Mouse (Mus musculus): ENCODE measurements around the gene Arfgef2.

Gene Arfgef2

DNA sequence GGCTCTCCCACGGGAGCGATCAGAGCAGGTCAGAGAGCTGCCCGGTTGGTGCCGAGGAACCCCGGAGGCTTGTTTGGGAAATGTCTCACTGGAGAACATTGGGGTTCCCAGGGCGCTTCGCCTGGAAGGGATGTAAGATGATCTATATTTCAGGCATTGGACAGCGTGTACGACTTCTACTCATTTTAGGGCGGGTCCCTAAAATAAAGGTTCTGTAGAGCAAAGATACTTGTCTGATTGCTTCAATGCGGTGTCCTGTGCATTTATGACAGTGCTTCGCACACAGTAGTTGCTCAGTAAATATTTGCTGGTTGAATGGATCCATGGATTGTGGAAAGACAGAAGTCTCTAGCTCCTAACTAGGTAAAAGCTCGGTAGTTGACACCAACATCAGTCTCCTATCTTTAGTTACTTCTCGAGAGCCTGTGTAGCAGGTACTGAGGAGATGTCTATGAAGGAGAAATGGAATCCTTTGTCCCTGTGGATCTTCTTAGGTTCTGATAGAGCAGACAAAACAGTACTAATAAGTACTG is 851 bp downstream of the Arfgef2 start:
- DNase-seq (ENCODE audit: low spot score in 2 of 2): no peak

DNA sequence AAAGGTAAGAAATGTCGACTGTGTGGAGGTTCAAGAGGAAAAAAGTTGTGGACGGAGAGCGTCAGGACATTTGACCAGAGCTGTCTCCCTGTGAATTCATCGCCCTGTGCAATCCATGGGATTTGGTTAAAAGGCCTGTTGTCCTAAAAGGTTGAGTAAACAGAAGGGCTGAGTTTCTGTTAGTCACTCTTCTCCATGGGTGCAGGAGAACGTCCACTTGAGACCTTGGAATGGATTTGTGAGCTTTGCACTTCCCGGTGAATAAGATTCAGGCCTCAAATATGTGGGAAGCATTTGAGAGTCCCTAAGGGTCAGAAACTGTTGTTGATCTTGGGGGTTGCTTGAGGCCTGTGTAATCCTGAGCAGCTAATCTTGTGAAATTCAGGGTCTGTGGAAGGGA is 1.4 kb downstream of the Arfgef2 start:
- DNase-seq (ENCODE audit: low spot score in 2 of 2): no peak

DNA sequence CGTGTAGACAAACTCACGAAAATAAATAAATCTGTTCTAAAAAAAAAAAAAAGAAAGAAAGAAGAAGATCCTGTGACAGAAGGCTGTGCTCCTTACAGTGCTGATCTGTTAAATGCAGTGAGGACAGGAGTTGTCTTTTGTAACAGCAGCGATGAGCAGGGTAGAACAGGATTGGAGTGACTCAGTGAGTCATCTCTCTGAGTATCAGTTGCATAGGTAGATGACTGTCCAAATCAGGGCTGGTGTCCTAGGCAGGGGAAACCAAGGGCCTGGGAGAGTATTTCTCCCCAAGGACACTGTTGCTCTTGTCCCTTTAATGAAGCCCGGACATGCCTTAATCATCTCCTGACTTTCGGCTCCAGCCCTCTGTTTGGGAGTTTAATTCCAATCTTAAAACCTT is 4.1 kb downstream of the Arfgef2 start:
- no peak for DNase-seq (ENCODE audit: low spot score in 2 of 2)

DNA sequence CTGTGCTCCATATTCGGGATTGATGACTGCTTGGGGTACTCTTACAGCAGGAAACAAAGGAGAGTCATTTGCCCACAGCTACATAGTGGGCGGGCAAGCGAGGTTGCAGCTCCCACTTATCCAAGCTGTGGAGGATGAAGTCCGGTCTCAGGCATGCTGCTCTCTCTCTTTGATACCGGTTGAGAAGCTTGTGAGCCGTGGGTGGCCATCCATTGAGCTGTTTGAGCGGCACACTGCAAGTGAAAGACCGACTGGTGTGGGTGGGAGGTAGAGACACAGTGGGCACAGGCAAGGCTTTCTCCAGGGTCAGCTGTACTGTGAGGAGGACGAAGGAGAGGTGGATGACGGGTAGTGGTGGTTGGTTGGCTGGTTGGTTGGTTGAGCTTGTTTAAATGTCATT is 5.4 kb downstream of the Arfgef2 start:
- DNase-seq (ENCODE audit: low spot score in 2 of 2): no peak

DNA sequence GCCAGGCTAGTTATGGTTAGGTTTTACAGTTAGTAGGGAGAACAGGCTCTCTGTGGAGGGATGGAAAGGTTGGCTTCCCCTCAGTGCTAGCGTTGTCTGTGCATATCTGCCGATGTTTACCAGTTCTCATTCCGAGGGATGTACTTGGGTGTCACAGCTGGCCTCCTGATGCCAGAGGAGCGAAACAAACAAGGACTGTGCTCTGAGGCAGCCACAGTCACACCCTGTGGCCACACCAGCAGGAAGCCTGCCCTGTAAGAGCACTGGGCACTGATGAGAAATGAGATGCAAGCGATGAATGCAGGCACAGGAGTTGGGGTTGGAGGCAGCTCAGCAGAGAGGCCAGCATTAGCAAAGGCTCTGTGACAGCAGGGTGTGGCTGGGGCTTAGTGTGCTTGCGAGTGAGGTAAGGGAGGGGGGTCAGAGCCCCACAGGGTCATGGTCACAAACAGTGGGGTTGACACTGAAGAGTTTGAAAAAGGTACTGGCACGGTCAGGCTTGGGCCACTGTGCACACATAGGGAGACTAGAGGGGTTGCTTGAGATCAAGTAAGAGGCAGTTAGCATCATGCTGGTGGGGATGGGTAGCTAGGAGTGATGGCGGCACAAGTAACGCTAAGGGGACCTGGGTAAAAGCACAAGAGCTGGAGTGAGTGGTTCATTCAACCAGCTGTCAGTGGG is 13.2 kb downstream of the Arfgef2 start:
- no peak for DNase-seq (ENCODE audit: low spot score in 2 of 2)

DNA sequence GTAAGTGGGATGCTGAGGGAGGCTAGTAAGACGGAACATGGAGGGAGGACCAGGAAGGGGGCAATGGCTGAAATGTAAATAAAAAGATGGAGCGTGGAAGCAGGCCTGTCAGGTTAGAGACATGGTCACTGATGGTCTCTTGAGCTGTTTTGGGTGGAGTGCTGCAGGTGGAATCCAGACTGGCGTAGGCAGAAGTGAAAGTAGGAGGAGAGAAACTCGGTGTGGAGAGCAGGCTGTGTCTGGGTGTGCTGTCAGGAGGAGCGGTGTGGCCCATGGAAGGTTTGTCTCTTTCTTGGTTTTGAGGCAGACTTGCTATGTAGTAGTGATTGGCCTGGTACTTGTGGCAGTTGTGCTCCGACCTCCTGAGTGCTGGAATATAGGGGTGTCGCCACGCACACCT is 14.5 kb downstream of the Arfgef2 start:
- DNase-seq (ENCODE audit: low spot score in 2 of 2): no peak

DNA sequence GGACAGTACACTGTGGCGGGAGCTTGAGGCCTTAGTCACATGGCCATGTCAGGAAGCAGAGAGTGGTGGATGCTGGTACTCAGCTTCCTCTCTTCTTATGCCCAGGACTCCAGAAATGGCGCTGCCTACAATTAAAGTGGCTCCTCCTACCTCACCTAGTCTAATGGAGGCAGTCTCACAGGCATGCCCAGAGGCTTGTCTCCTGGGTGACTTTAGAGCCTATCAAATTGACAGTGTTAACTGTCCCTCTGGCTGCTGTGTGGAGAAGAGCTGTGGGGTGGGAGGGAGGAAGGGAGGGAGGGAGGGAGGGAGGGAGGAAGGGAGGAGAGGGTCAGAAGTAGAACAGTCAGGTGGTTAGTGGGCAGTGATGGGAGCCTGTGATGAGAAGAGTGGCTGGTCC is 15.5 kb downstream of the Arfgef2 start:
- DNase-seq (ENCODE audit: low spot score in 2 of 2): no peak

DNA sequence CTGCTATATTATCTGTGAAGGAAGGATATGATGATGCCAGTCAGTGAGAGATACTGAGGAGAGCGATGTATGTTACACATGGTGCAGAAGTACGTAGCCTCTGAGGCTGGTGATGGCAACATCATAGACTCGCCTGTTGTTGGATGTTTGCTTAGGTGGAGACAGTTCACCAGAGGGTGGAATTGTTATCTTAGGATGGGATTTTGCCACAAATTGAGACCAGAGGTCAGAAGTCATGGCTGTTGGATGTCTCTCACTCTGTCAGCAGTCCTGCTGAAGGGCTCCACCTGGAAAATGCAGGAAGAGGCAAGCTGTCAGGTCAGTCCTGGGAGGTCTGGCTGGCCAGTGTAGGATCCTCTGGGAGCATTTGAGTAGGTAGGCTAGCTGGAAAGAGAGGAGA is 16.0 kb downstream of the Arfgef2 start:
- DNase-seq (ENCODE audit: low spot score in 2 of 2): no peak

DNA sequence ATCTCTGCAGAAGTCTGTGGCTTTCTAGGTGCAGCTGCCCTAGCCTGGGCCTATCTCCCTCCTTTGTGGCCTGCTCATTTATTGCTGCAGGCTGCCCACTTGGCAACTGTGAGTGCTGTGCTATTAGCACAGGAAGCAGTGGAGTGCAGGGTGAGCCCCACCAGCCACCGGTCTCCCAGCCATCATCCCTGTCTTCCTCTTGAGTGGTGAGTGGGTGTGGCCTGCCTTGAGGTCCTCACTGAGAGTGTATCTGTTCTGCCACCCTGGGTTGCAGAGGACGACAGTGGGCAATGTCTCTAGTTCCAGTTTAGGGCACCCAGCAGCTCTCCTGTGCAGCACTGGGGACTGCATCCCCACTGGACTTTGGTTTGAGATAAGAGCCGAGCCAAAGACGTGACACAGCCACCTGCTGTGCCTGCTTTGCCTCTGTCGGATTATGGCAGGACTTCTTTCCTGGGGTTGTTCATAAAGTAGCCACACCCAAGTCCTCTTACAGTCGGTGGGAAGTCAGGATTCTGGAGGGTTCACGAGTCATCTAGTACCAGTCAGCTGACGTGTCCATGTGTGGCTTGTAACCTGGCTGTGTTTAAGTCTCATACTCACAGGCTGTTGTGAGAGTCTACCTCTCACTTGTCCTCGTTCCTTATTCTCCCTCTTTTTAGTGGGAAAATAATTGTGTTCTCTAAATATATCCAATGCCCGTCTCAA is 16.9 kb downstream of the Arfgef2 start:
- no peak for DNase-seq (ENCODE audit: low spot score in 2 of 2)

DNA sequence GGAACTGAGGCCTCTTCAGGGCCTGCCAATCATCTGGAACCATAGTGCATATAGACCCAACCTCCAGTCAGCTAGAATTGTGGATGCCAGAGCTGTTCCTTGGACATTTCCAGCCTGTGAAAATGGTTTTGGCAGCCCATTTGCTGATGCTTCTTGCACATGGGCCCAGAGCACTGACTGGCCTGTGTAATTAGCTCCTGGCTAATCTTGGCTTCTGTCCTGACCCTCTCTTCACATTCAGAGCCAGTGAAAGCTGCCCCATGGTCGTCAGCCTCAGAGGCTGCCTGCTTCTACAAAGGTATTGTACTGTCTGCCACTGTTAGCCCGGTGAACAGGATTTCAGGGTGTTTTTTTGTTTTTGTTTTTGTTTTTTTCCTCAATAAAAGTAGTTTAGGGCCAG is 17.5 kb downstream of the Arfgef2 start:
- no peak for DNase-seq (ENCODE audit: low spot score in 2 of 2)

DNA sequence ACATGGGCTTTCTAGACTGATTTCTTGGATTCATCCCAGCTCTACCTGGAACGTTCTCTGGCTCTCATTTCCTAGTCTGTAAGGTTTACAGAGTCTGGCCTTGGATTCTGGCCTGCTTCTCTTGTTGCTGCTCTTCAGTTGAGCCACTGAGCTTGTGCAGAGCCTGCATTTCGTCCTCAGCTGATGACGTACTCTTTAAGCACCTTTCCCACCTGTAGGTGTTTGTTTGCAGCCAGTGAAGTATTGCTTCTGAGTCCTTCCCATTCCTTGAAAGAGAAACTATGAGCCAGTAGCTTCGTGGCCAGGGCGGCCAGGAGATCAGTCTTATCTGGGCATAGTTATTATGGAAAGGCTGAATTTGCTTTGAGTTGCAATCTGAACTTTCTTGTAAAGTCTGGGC is 19.0 kb downstream of the Arfgef2 start:
- DNase-seq (ENCODE audit: low spot score in 2 of 2): no peak

DNA sequence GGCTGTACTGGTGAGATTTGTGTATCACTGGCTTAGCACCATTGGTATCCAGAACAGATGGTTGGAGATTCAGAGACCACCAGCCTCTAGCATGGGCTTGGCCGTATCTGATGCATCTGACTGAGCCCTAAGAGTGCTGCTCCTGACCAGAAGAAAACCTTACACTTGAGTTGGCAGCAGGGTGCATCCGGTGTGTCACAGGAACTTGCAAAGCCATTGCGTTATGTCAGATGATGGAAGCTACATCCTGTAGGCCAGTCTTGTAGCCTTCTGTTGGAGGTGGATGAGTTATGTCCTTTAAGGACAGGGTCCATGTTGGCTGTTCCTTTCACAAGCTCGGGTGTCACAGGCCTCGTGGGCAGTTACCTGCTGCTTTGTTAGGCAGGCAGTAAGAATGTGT is 19.6 kb downstream of the Arfgef2 start:
- DNase-seq (ENCODE audit: low spot score in 2 of 2): no peak

DNA sequence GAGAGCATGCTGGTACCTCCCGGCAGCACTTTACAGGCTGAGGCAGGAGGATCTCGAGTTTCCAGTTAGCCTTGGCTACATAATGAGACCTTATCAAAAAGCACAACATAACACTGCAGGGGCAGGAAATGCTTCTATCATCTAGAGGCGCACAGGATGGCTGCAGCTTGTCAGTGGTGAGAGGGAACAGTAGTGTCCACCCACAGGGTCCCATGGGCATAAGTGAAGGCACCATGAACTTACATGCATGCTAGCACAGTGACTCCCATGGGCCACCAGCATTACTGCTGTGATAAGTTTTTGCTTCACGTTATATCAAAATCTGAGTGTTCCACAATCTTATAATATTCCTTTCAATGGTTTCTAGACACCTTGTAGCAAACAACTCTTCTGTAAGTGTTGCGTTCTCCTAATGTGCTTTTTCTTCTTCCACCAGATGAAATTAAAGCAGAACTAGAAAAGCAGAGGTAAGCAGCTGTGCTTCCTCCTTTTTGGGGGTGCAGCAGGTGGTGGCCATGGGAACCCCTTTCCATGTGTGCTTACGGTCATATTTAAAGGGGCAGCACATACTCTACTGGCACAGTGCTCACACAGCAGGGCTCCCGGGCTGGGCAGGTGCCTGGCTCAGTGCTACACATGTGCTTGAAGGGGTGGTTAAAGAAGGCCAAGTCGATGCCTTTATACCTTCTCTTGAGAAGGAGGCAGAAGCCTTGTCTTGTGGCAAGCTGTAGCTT is 21.3 kb downstream of the Arfgef2 start:
- DNase-seq (ENCODE audit: low spot score in 2 of 2): no peak

DNA sequence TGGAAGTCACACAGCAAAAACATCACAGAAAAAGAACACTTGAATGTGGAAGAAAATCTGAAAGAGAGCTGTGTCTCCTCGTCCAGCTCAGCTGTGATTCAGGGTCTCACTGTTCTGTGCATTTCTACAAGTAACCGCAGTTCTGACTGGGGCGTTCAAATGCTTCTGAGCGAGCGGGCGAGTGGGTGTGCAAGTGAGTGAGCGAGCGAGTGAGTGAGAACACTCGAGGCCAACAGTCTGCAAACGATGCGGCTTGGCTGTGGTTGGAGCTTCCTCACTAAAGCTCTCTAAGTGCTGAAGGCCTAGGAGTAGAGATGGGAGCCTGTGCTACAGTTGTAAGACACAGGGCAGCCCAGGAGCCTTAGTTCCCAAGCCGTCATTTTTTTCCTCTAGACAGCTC is 22.9 kb downstream of the Arfgef2 start:
- no peak for DNase-seq (ENCODE audit: low spot score in 2 of 2)

DNA sequence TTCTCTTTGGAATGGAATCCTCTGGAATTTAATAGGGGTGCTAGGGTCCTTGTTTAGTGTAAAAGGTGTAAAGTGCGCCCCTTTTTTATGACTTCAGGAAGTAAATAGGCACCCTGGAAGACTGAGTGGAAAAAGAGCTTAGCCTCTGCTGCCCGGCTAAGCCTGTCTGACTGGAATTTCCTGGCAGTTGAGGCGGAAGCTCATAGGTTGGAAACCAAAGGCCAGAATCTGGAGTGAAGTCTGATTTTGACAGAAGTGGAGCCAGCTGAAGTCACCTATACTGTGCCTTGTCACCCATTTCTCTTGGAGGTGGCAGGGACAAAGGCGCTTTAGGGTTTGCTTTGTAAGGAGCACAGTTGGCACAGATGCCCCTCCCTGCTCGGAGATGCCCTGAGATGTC is 25.0 kb downstream of the Arfgef2 start:
- DNase-seq (ENCODE audit: low spot score in 2 of 2): no peak

DNA sequence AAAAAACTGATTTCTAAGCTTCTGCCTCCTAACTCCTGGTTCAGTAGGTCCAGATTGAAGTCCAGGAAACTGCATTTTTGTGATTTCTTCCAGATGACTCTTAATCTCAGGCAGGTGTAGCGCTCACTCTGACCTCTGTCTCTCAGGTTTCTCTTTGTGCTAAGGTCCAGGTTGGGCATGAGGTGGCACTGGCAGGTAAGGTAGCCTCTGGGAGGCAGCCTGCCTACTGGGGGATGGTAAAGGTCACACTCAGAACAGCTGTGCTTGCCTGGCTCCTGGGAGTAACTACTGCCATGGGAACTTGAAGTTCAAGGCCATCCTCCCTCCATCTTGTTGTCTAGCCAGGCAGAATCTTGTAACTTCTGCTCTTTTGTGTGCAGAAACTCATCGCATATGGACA is 28.7 kb downstream of the Arfgef2 start:
- DNase-seq (ENCODE audit: low spot score in 2 of 2): no peak

DNA sequence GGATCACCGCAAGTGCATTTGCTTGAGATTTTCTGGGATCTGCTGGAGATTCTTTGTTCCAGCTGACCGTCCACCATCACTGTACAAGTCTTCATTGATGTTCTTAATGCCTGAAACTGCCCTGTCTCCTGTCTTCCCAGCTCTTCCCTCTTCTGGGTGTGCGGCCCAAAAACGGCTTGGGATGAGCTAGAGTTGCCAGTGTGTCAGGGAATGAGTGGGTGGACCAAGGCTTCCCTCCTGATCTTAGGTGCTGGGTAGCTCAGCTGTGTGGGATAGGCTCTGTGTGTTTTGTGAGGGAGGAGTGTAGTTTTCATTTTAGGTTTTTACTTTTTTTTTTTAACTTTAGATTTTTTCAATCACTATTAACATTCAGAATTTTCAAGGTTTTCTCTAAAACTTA is 29.4 kb downstream of the Arfgef2 start:
- DNase-seq (ENCODE audit: low spot score in 2 of 2): no peak

DNA sequence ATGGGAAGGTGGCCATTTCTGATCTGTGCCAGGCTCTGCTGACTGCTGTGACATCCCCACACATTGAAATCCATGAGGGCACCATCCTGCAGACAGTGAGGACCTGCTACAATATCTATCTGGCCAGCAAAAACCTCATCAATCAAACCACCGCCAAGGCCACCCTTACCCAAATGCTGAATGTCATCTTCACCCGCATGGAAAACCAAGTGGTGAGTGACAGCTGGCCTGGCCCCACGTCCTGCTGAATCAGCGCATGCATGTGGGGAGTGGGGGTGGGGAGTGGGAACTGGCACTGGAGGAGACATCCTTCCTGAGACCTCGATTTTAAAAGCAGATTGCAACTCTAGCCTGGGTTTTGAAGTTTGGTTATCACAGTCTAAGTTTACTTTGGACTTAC is 30.2 kb downstream of the Arfgef2 start:
- DNase-seq (ENCODE audit: low spot score in 2 of 2): no peak

DNA sequence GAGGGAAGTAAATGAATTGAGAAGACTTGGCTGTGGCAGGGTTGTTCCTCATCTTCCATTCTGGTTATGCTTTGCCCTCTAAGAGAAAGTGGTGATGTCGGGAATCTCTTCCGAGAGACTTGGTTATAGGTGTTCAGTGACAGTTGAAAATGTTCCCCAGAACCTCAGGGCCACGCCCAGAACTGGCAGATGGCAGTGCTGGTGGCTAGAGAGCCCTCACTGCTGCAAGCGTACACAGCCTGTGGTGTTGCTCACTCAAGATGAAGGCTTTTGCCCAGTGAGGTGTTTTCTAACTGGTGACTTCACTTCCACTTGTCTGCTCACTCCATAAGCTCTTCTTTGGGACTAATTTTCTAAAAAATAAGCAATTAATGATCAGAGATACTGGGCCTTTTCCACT is 36.4 kb downstream of the Arfgef2 start:
- no peak for DNase-seq (ENCODE audit: low spot score in 2 of 2)

DNA sequence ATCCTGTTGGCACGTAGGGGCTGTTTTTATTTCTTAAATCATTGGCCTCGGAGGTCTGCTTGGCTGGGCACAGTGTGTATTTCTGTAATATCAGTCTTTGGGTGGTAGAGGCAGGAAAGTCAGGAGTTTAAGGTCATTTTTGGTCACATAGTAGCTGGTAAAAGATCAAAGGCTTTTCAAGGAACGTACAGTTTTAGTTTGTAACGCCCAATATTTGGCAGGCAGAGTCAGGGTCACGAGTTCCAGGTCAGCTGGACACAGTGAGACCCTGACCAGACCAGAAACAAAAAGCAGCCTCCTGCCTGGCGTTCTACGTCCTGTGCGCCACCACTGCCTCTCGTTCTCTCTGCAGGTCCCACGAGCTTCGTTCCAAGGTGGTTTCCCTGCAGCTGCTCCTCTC is 45.3 kb downstream of the Arfgef2 start:
- DNase-seq (ENCODE audit: low spot score in 2 of 2): no peak

DNA sequence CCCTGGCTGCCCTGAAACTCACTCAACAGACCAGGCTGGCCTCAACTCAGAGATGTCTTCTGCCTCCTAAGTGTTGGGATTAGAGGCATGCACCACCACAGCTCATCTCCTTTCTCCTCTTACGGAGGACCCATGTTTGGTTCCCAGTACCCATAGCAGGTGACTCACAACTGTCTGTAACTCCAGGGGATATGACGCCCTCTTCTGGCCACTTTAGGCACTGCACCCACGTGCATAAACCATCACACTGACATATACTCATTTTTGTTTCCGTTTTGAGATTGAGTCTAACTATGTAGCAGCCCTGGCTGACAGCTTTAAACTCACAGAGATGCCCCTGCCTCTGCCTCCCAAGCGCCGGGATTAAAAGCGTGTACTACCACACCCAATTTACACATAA is 46.9 kb downstream of the Arfgef2 start:
- DNase-seq (ENCODE audit: low spot score in 2 of 2): no peak

DNA sequence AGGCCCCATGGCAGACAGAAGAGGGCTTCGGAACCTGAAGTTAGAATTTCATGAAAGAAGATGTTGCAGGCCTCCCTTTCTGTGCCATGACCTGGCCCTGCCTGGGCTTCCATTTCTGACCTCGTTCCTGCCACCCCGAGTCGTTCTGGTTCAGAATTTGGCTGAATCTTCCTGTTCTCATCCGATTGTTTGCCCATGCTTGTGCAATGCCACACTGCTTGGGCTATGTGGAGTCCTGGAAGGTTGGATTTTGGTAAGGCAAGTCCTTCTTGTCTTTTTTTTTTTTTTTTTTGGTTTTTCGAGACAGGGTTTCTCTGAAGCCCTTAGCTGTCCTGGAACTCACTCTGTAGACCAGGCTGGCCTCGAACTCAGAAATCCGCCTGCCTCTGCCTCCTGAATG is 50.4 kb downstream of the Arfgef2 start:
- DNase-seq (ENCODE audit: low spot score in 2 of 2): no peak

DNA sequence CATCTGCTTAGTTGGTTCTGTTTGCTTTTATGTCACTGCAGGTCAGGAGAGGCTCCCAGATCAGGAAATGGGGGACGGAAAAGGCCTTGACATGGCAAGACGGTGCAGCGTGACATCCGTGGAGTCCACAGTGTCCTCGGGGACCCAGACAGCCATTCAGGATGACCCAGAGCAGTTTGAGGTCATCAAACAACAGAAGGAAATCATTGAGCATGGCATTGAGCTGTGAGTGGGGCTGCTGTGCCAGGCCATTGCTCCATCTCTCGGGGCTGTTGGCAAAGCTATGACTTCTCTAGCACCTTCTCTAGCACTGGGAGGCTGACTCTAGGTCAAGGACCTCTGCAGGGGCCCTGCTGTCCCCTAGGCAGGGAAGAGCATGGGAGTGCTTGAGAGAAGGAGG is 51.0 kb downstream of the Arfgef2 start:
- DNase-seq (ENCODE audit: low spot score in 2 of 2): no peak
